In the genomic region with DNA sequence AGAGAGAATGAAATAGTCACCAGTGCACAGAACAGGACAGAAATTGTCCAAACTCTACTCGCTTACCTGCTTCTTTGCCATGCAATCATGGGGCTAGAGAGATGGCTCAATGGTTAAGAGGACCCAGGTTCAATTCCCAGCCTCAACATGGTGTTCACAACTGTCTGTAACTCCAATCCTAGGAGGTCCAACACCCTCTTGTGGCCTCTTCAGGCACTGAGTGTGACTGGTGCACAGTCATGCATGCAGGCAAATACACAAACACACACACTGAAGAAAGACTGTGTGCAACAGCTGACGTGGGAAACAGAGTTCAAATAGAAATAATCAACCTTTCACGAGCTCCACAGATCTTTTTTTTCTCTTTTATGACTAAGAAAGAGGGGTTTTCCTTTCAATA, we compare ENCODE assay signal across 15 mouse cellular contexts.
"Had no signal": no experiment of that assay in that cellular context is flagged by ENCODE, and none has a peak within 500 bp of the region (broad histone marks: within the 10 kb centered on the region; RNA-seq: fewer than 3 reads in every experiment).

No protein-coding gene starts in this region.

- H3K4me3 ChIP-seq: kidney, embryonic 15.5 days; left cerebral cortex, adult 2 months; liver, embryonic 13.5 days; megakaryocyte, embryonic 14.5 days; midbrain, embryonic 10.5 days; midbrain, embryonic 13.5 days had no signal

- H3K9me3 ChIP-seq: kidney, embryonic 15.5 days; liver, embryonic 13.5 days; midbrain, embryonic 10.5 days; midbrain, embryonic 13.5 days had no signal

- H3K36me3 ChIP-seq: kidney, embryonic 15.5 days; liver, embryonic 13.5 days; midbrain, embryonic 10.5 days; midbrain, embryonic 13.5 days had no signal

- H3K4me2 ChIP-seq: kidney, embryonic 15.5 days; liver, embryonic 13.5 days; midbrain, embryonic 13.5 days had no signal

- H3K9ac ChIP-seq: kidney, embryonic 15.5 days; liver, embryonic 13.5 days; midbrain, embryonic 13.5 days had no signal

- ATAC-seq: midbrain, embryonic 13.5 days had no signal

- H3K27ac ChIP-seq: kidney, embryonic 15.5 days; left cerebral cortex, adult 2 months; liver, embryonic 13.5 days; midbrain, embryonic 10.5 days; midbrain, embryonic 13.5 days; stomach, postnatal 0 days had no signal

- H3K27me3 ChIP-seq: kidney, embryonic 15.5 days; midbrain, embryonic 13.5 days had no signal

- DNase-seq: kidney, adult 8-10 months; kidney, postnatal 10 days; kidney, postnatal 4 days; layer of hippocampus, postnatal 36 days; liver, embryonic 13.5 days; lung, adult 2 months; thymus, adult 2 months; thymus, postnatal 14 days; thymus, postnatal 4 days had no signal

- H3K4me1 ChIP-seq: kidney, embryonic 15.5 days; liver, embryonic 13.5 days; midbrain, embryonic 13.5 days had no signal
